Mouse (Mus musculus) olfactory bulb, adult 2 months (tissue): ENCODE measurements around the gene Uvssa. TPM values are rescaled to one million over a fixed set of nuclear protein-coding genes. Genes with fewer than 3 reads are reported as not detected.

Experiments
- H3K27ac ChIP-seq: fragments of 200-500 bp; 2 replicates; pipeline ENCODE4 v1.5.1; 2012; ENCODE audit warnings: low read depth, low read length; ENCODE audit not compliant: insufficient read depth
- H3K4me1 ChIP-seq: fragments of 200-500 bp; 2 replicates; pipeline ENCODE4 v1.6.1; 2012; ENCODE audit warnings: low read length; ENCODE audit not compliant: control insufficient read depth, insufficient read depth
- H3K4me3 ChIP-seq: fragments of 200-500 bp; 2 replicates; pipeline ENCODE4 v1.5.1; 2012; ENCODE audit warnings: mild to moderate bottlenecking, low read depth, low read length, moderate library complexity; ENCODE audit not compliant: insufficient read depth
- CTCF ChIP-seq: fragments of 200-500 bp; IDR thresholded peaks from 2 replicates; pipeline ENCODE4 v1.5.1; 2012; ENCODE audit warnings: low read depth, mild to moderate bottlenecking, low read length, moderate library complexity; ENCODE audit not compliant: insufficient read depth
- POLR2A ChIP-seq: fragments of 200-500 bp; IDR thresholded peaks from 2 replicates; pipeline ENCODE4 v1.6.1; 2012; ENCODE audit warnings: mild to moderate bottlenecking, low read depth, low read length, moderate library complexity; ENCODE audit not compliant: insufficient read depth
- WGBS: fragments of 180-500 bp; shearing (Covaris S2); methylation state at CpG from one replicate; pipeline ENCODE4 v1.1.7; 2018; 5-methylcytosine and 5-hydroxymethylcytosine counted together
- polyA plus RNA-seq: library from polyadenylated mRNA; stranded (reverse); fragments of >200 nt; gene quantifications from 2 replicates; pipeline ENCODE4 v1.2.4, GENCODE M21; 2012; ENCODE audit warnings: low replicate concordance; ENCODE audit not compliant: missing spikeins, insufficient read depth, insufficient read length

The Uvssa gene
- polyA plus RNA-seq, 1 experiment: not detected

GRCm38 (mm10) chr5:33347620-33348019, 30.7 kb upstream of the Uvssa start:
- H3K4me1 ChIP-seq: peaks cover 8% of the 10 kb centered on the region; the same call in 1 of the 2 replicates
- no peak for TF ChIP-seq CTCF
- no peak for TF ChIP-seq POLR2A
- 52% methylated on average over 3 of the region's 3 CpGs for WGBS
- H3K4me3 ChIP-seq: no peak overlapping the region
- no peak overlapping the region; the same call in 1 of the 2 replicates for H3K27ac ChIP-seq

DNA sequence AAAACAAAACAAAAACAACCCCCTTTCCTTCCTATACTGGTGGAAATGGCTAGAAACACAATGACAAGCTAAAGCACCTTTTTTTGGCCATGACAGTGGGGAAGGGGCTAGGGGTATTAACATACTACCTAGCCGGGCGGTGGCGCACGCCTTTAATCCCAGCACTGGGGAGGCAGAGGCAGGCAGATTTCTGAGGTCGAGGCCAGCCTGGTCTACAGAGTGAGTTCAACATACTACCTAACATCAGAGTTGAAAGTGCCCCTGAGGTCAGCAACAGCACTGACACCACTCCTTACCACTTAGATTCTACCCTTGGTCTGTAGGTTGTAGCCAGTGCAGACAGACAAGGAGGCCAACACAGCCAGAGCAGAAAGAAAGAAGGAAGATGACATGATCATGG, 29.1 kb upstream of the Uvssa start:
- TF ChIP-seq POLR2A: no peak
- no peak for TF ChIP-seq CTCF
- 97% methylated on average over 5 of the region's 5 CpGs for WGBS
- no peak overlapping the region for H3K4me3 ChIP-seq
- no peak overlapping the region for H3K27ac ChIP-seq
- H3K4me1 ChIP-seq: peaks cover 10% of the 10 kb centered on the region; the same call in 1 of the 2 replicates

DNA sequence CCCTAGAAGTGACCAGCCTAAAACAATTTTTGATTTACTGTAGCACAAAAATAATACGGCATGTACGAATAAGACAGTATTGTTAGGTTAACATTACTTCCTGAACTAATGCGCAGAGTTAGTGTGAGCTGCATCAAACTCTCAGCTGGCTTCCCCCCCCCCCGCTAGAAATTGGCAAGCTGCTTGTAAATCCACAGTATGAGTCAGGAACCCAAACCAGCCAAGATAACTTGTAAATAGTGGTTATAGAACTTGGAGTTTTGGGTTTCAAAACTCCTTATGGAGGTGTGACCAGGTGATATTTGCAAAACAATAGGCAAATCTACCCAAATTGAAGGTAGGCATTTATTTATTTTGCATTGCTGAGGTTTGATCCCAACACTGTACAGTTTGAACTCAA, 28.6 kb upstream of the Uvssa start:
- no peak overlapping the region for H3K27ac ChIP-seq
- TF ChIP-seq CTCF (no peak), POLR2A (no peak)
- H3K4me1 ChIP-seq: peaks cover 10% of the 10 kb centered on the region; the same call in 1 of the 2 replicates
- H3K4me3 ChIP-seq: no peak overlapping the region
- 60% methylated on average over 4 of the region's 4 CpGs for WGBS

GRCm38 (mm10) chr5:33351556-33352272, 26.6 kb upstream of the Uvssa start:
- no peak for TF ChIP-seq POLR2A
- TF ChIP-seq CTCF: no peak
- WGBS: 70% methylated on average over 3 of the region's 3 CpGs
- H3K4me1 ChIP-seq: peaks cover 10% of the 10 kb centered on the region; the same call in 1 of the 2 replicates
- no peak overlapping the region for H3K27ac ChIP-seq
- H3K4me3 ChIP-seq: no peak overlapping the region

DNA sequence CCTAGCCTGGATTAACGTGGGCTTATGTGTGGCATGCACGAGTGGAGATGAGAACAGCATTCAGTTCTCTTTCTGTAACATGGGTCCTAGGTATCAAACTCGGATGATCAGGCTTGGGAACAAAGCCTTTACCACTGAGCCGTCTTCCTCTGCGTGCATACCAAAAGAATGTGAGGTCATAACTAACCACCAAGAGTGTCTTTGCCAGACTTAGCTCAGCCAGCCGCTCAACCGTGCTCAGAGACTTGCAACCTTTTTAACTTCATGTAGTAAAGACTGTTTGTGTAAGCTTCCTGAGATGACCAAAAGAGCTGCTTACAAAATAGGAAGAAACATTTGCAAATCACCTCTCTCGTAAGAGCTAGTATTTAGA, 26.1 kb upstream of the Uvssa start:
- TF ChIP-seq CTCF: no peak
- no peak for TF ChIP-seq POLR2A
- WGBS: 63% methylated on average over 8 of the region's 8 CpGs
- Histone ChIP-seq H3K4me1 (peaks cover 10% of the 10 kb centered on the region; the same call in 1 of the 2 replicates), H3K27ac (no peak overlapping the region), H3K4me3 (no peak overlapping the region)

- no peak overlapping the region for H3K27ac ChIP-seq
- no peak overlapping the region for H3K4me3 ChIP-seq
- 78% methylated on average over 3 of the region's 3 CpGs for WGBS
- no peak for TF ChIP-seq CTCF
- no peak for TF ChIP-seq POLR2A
- peaks cover 6% of the 10 kb centered on the region; the same call in 1 of the 2 replicates for H3K4me1 ChIP-seq
Measured at GRCm38 (mm10) chr5:33353011-33353410, 25.3 kb upstream of the Uvssa start.

- no peak overlapping the region for H3K4me3 ChIP-seq
- peaks cover 4% of the 10 kb centered on the region; the same call in 1 of the 2 replicates for H3K4me1 ChIP-seq
- 83% methylated on average over 1 of the region's 1 CpGs for WGBS
- H3K27ac ChIP-seq: no peak overlapping the region
- TF ChIP-seq POLR2A: no peak
- TF ChIP-seq CTCF: no peak
Measured at GRCm38 (mm10) chr5:33357494-33357893, 20.9 kb upstream of the Uvssa start.

GRCm38 (mm10) chr5:33358467-33358866, 19.9 kb upstream of the Uvssa start:
- no peak overlapping the region for H3K27ac ChIP-seq
- no peak overlapping the region for H3K4me3 ChIP-seq
- peaks cover 8% of the 10 kb centered on the region for H3K4me1 ChIP-seq
- WGBS: 91% methylated on average over 4 of the region's 4 CpGs
- TF ChIP-seq POLR2A: no peak
- TF ChIP-seq CTCF: no peak

DNA sequence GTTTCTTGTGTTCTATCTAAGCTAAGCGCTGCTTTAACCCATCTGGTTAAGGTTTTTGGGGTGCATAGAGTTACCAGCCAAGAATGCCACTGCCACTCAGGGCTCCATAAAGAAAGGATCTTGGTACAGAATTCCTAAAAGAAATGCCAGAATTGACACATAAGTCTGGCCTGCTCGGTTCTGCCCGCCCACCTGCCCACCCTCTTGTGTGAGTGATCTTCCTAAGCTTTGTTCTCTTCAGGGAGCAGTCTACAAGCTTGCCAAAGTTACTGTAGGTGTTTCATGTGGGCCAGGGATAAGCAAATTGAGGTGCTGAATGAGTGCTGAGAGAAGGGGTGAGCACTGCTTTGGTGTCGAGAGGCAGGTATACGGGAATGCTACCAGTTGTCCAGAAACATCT, 15.1 kb upstream of the Uvssa start:
- TF ChIP-seq CTCF: no peak
- TF ChIP-seq POLR2A: no peak
- H3K4me3 ChIP-seq: no peak overlapping the region
- H3K27ac ChIP-seq: no peak overlapping the region
- peaks cover 6% of the 10 kb centered on the region for H3K4me1 ChIP-seq
- 56% methylated on average over 5 of the region's 5 CpGs for WGBS
